Mouse (Mus musculus): Measurements from ENCODE around the gene Olfr195. TPM values are rescaled to one million over a fixed set of nuclear protein-coding genes. Genes with fewer than 3 reads are reported as not detected.

Olfr195 gene
- polyA plus RNA-seq (2014; fragmentation: Illumina TruSeq; extraction: RNeasy Lipid Tissue Mini Kit (QIAGEN cat#74804); ENCODE audit: low read depth, low replicate concordance), result not detected

GRCm38 (mm10) chr16:59146746-59147145, at the start of gene Olfr195:
TSS of gene Olfr195 (plus strand) at chr16:59147046.

GRCm38 (mm10) chr16:59111781-59112180, 35.1 kb upstream of the Olfr195 start, which contains the start of gene Olfr193:
TSS of gene Olfr193 (minus strand) at chr16:59111881.

GRCm38 (mm10) chr16:59120969-59121368, 25.9 kb upstream of the Olfr195 start, which contains the start of gene Olfr194:
TSS of gene Olfr194 (minus strand) at chr16:59121069.

GRCm38 (mm10) chr16:59170354-59170753, 23.5 kb downstream of the Olfr195 start, which contains the start of gene Olfr196:
TSS of gene Olfr196 (minus strand) at chr16:59170454.

Other genes starting within 250 kb of the Olfr195 start
- gene Olfr181, start 218.3 kb upstream of the Olfr195 start, polyA plus RNA-seq (2014; fragmentation: Illumina TruSeq; extraction: RNeasy Lipid Tissue Mini Kit (QIAGEN cat#74804); ENCODE audit: low read depth, low replicate concordance), result not detected
- not detected for gene Olfr180, start 217.7 kb upstream of the Olfr195 start, polyA plus RNA-seq (2014; fragmentation: Illumina TruSeq; extraction: RNeasy Lipid Tissue Mini Kit (QIAGEN cat#74804); ENCODE audit: low read depth, low replicate concordance)
- not detected for gene Olfr183, start 151.7 kb upstream of the Olfr195 start, polyA plus RNA-seq (2014; fragmentation: Illumina TruSeq; extraction: RNeasy Lipid Tissue Mini Kit (QIAGEN cat#74804); ENCODE audit: low read depth, low replicate concordance)
- gene Olfr186, start 116.8 kb upstream of the Olfr195 start, polyA plus RNA-seq (2014; fragmentation: Illumina TruSeq; extraction: RNeasy Lipid Tissue Mini Kit (QIAGEN cat#74804); ENCODE audit: low read depth, low replicate concordance), result not detected
- gene Olfr187, start 107.3 kb upstream of the Olfr195 start, polyA plus RNA-seq (2014; fragmentation: Illumina TruSeq; extraction: RNeasy Lipid Tissue Mini Kit (QIAGEN cat#74804); ENCODE audit: low read depth, low replicate concordance), result not detected
- not detected for gene Olfr190, start 69.0 kb upstream of the Olfr195 start, polyA plus RNA-seq (2014; fragmentation: Illumina TruSeq; extraction: RNeasy Lipid Tissue Mini Kit (QIAGEN cat#74804); ENCODE audit: low read depth, low replicate concordance)
- not detected for gene Olfr191, start 57.2 kb upstream of the Olfr195 start, polyA plus RNA-seq (2014; fragmentation: Illumina TruSeq; extraction: RNeasy Lipid Tissue Mini Kit (QIAGEN cat#74804); ENCODE audit: low read depth, low replicate concordance)
- gene Olfr193, start 35.2 kb upstream of the Olfr195 start, polyA plus RNA-seq (2014; fragmentation: Illumina TruSeq; extraction: RNeasy Lipid Tissue Mini Kit (QIAGEN cat#74804); ENCODE audit: low read depth, low replicate concordance), result not detected
- gene Olfr194, start 26.0 kb upstream of the Olfr195 start, polyA plus RNA-seq (2014; fragmentation: Illumina TruSeq; extraction: RNeasy Lipid Tissue Mini Kit (QIAGEN cat#74804); ENCODE audit: low read depth, low replicate concordance), result not detected
- not detected for gene Olfr196, start 23.4 kb downstream of the Olfr195 start, polyA plus RNA-seq (2014; fragmentation: Illumina TruSeq; extraction: RNeasy Lipid Tissue Mini Kit (QIAGEN cat#74804); ENCODE audit: low read depth, low replicate concordance)
- not detected for gene Olfr198, start 56.5 kb downstream of the Olfr195 start, polyA plus RNA-seq (2014; fragmentation: Illumina TruSeq; extraction: RNeasy Lipid Tissue Mini Kit (QIAGEN cat#74804); ENCODE audit: low read depth, low replicate concordance)
- gene Olfr199, start 72.7 kb downstream of the Olfr195 start, polyA plus RNA-seq (2014; fragmentation: Illumina TruSeq; extraction: RNeasy Lipid Tissue Mini Kit (QIAGEN cat#74804); ENCODE audit: low read depth, low replicate concordance), result not detected
- not detected for gene Olfr201, start 125.6 kb downstream of the Olfr195 start, polyA plus RNA-seq (2014; fragmentation: Illumina TruSeq; extraction: RNeasy Lipid Tissue Mini Kit (QIAGEN cat#74804); ENCODE audit: low read depth, low replicate concordance)
- gene Olfr202, start 139.7 kb downstream of the Olfr195 start, polyA plus RNA-seq (2014; fragmentation: Illumina TruSeq; extraction: RNeasy Lipid Tissue Mini Kit (QIAGEN cat#74804); ENCODE audit: low read depth, low replicate concordance), result not detected
- gene Olfr203, start 151.8 kb downstream of the Olfr195 start, polyA plus RNA-seq (2014; fragmentation: Illumina TruSeq; extraction: RNeasy Lipid Tissue Mini Kit (QIAGEN cat#74804); ENCODE audit: low read depth, low replicate concordance), result not detected
- not detected for gene Olfr204, start 171.2 kb downstream of the Olfr195 start, polyA plus RNA-seq (2014; fragmentation: Illumina TruSeq; extraction: RNeasy Lipid Tissue Mini Kit (QIAGEN cat#74804); ENCODE audit: low read depth, low replicate concordance)
- not detected for gene Olfr205, start 184.1 kb downstream of the Olfr195 start, polyA plus RNA-seq (2014; fragmentation: Illumina TruSeq; extraction: RNeasy Lipid Tissue Mini Kit (QIAGEN cat#74804); ENCODE audit: low read depth, low replicate concordance)
- gene Olfr206, start 202.2 kb downstream of the Olfr195 start, polyA plus RNA-seq (2014; fragmentation: Illumina TruSeq; extraction: RNeasy Lipid Tissue Mini Kit (QIAGEN cat#74804); ENCODE audit: low read depth, low replicate concordance), result not detected
- gene Olfr209, start 216.9 kb downstream of the Olfr195 start, polyA plus RNA-seq (2014; fragmentation: Illumina TruSeq; extraction: RNeasy Lipid Tissue Mini Kit (QIAGEN cat#74804); ENCODE audit: low read depth, low replicate concordance), result not detected

Data from heart, adult 10 weeks (tissue).